Mouse (Mus musculus) splenic B cell, adult 2 months (primary cell): ENCODE measurements around the gene Wwox.

Experiments
- DNase-seq: peaks from one replicate; pipeline ENCODE4 v3.0.0-alpha.2; 2011; ENCODE audit warnings: low read depth, low spot score
- H3K27me3 ChIP-seq: 2 replicates; pipeline ENCODE4 v1.6.1; 2012; ENCODE audit warnings: mild to moderate bottlenecking, low read length, moderate library complexity, mixed read lengths; ENCODE audit not compliant: control insufficient read depth, poor library complexity, insufficient read depth, severe bottlenecking
- H3K36me3 ChIP-seq: 2 replicates; pipeline ENCODE4 v1.6.1; 2012; ENCODE audit warnings: mild to moderate bottlenecking, low read length, moderate library complexity, mixed read lengths; ENCODE audit not compliant: control insufficient read depth, poor library complexity, insufficient read depth, severe bottlenecking

Wwox gene

GRCm38 (mm10) chr8:115214870-115215269, 775.4 kb downstream of the Wwox start:
- Histone ChIP-seq H3K36me3 (no peaks in the 10 kb centered on the region), H3K27me3 (no peaks in the 10 kb centered on the region)
- DNase-seq: no peak

- no peak for DNase-seq
- Histone ChIP-seq H3K36me3 (no peaks in the 10 kb centered on the region), H3K27me3 (no peaks in the 10 kb centered on the region)
Observed at GRCm38 (mm10) chr8:115216801-115217200, 777.3 kb downstream of the Wwox start.

- Histone ChIP-seq H3K36me3 (no peaks in the 10 kb centered on the region), H3K27me3 (no peaks in the 10 kb centered on the region)
- no peak for DNase-seq
Observed at GRCm38 (mm10) chr8:115222545-115222944, 783.1 kb downstream of the Wwox start.

GRCm38 (mm10) chr8:115226781-115227583, 787.5 kb downstream of the Wwox start:
- no peak for DNase-seq
- H3K36me3 ChIP-seq: no peaks in the 10 kb centered on the region
- no peaks in the 10 kb centered on the region for H3K27me3 ChIP-seq

- H3K36me3 ChIP-seq: no peaks in the 10 kb centered on the region
- H3K27me3 ChIP-seq: no peaks in the 10 kb centered on the region
- DNase-seq: peak; percentile 17
Observed at GRCm38 (mm10) chr8:115228903-115229302, 789.4 kb downstream of the Wwox start.

GRCm38 (mm10) chr8:115234068-115234467, 794.6 kb downstream of the Wwox start:
- DNase-seq: peak; percentile 46
- Histone ChIP-seq H3K36me3 (no peaks in the 10 kb centered on the region), H3K27me3 (no peaks in the 10 kb centered on the region)

GRCm38 (mm10) chr8:115237596-115237995, 798.1 kb downstream of the Wwox start:
- H3K27me3 ChIP-seq: no peaks in the 10 kb centered on the region
- H3K36me3 ChIP-seq: no peaks in the 10 kb centered on the region
- no peak for DNase-seq

- DNase-seq: no peak
- no peaks in the 10 kb centered on the region for H3K36me3 ChIP-seq
- H3K27me3 ChIP-seq: no peaks in the 10 kb centered on the region
Observed at GRCm38 (mm10) chr8:115243465-115244027, 804.1 kb downstream of the Wwox start.

GRCm38 (mm10) chr8:115249688-115250366, 810.4 kb downstream of the Wwox start:
- no peaks in the 10 kb centered on the region for H3K27me3 ChIP-seq
- H3K36me3 ChIP-seq: no peaks in the 10 kb centered on the region
- no peak for DNase-seq

GRCm38 (mm10) chr8:115255550-115255949, 816.1 kb downstream of the Wwox start:
- DNase-seq: no peak
- H3K36me3 ChIP-seq: no peaks in the 10 kb centered on the region
- H3K27me3 ChIP-seq: no peaks in the 10 kb centered on the region

- H3K36me3 ChIP-seq: no peaks in the 10 kb centered on the region
- H3K27me3 ChIP-seq: no peaks in the 10 kb centered on the region
Observed at GRCm38 (mm10) chr8:115257417-115257816, 818.0 kb downstream of the Wwox start.

GRCm38 (mm10) chr8:115259806-115260205, 820.4 kb downstream of the Wwox start:
- no peak for DNase-seq
- Histone ChIP-seq H3K27me3 (no peaks in the 10 kb centered on the region), H3K36me3 (no peaks in the 10 kb centered on the region)

More at GRCm38 (mm10) chr8:115257417-115257816, 818.0 kb downstream of the Wwox start:
- DNase-seq: no peak

GRCm38 (mm10) chr8:115267196-115267595, 827.7 kb downstream of the Wwox start:
- Histone ChIP-seq H3K27me3 (no peaks in the 10 kb centered on the region), H3K36me3 (no peaks in the 10 kb centered on the region)
- DNase-seq: no peak

GRCm38 (mm10) chr8:115269601-115270000, 830.1 kb downstream of the Wwox start:
- Histone ChIP-seq H3K27me3 (no peaks in the 10 kb centered on the region), H3K36me3 (no peaks in the 10 kb centered on the region)
- DNase-seq: no peak

- DNase-seq: no peak
- H3K27me3 ChIP-seq: no peaks in the 10 kb centered on the region
- no peaks in the 10 kb centered on the region for H3K36me3 ChIP-seq
Observed at GRCm38 (mm10) chr8:115273976-115274375, 834.5 kb downstream of the Wwox start.
